Mouse (Mus musculus): ENCODE data around the gene Bnc2. TPM values are rescaled to one million over a fixed set of nuclear protein-coding genes. Genes with fewer than 3 reads are reported as not detected.

The Bnc2 gene
- 1.2 and 1.8 TPM in 2 replicates for polyA plus RNA-seq (2012; rRNA removed)

GRCm38 (mm10) chr4:84675171-84675973 is at the start of gene Bnc2:
Bnc2 (minus strand) TSS chr4:84675275.
- Histone ChIP-seq H3K4me3 (ENCODE audit: control insufficient read depth, insufficient read depth, low read length) (no peak within 1 kb of the TSS), H3K4me1 (replicated peaks; ENCODE audit: control insufficient read depth, insufficient read depth, low read length) (no peaks in the 10 kb centered on the region), H3K27ac (ENCODE audit: control insufficient read depth, insufficient read depth, low read length) (no peak within 1 kb of the TSS), H3K36me3 (ENCODE audit: control insufficient read depth, insufficient read depth, low read length) (no peaks in the 10 kb centered on the region), H3K27me3 (ENCODE audit: control insufficient read depth, insufficient read depth, low read length) (no peaks in the 10 kb centered on the region; the same call in 1 of the 2 replicates)
- WGBS = under 1% methylated on average over 76 of the region's 80 CpGs
- TF ChIP-seq CTCF (IDR thresholded peaks at IDR 0.05; ENCODE audit: borderline replicate concordance, control insufficient read depth, extremely low read depth, insufficient read depth, low read length, poor library complexity) (no peak), POLR2A (IDR thresholded peaks at IDR 0.05; ENCODE audit: control insufficient read depth, extremely low read depth, insufficient read depth, low read length, poor library complexity) (no peak)
- peak; percentile 4 for DNase-seq

- no peak for DNase-seq
- no peaks in the 10 kb centered on the region for H3K27me3 ChIP-seq (ENCODE audit: control insufficient read depth, insufficient read depth, low read length)
- no peak for TF ChIP-seq CTCF (IDR thresholded peaks at IDR 0.05; ENCODE audit: borderline replicate concordance, control insufficient read depth, extremely low read depth, insufficient read depth, low read length, poor library complexity)
- no peak for TF ChIP-seq POLR2A (IDR thresholded peaks at IDR 0.05; ENCODE audit: control insufficient read depth, extremely low read depth, insufficient read depth, low read length, poor library complexity)
- 89% methylated on average over 5 of the region's 5 CpGs for WGBS
- no peak overlapping the region for H3K4me3 ChIP-seq (ENCODE audit: control insufficient read depth, insufficient read depth, low read length)
- H3K36me3 ChIP-seq (ENCODE audit: control insufficient read depth, insufficient read depth, low read length) = no peaks in the 10 kb centered on the region
- no peak overlapping the region for H3K27ac ChIP-seq (ENCODE audit: control insufficient read depth, insufficient read depth, low read length)
- no peaks in the 10 kb centered on the region for H3K4me1 ChIP-seq (replicated peaks; ENCODE audit: control insufficient read depth, insufficient read depth, low read length)
These were observed 32.9 kb upstream of the Bnc2 start for GRCm38 (mm10) chr4:84707961-84708360.

GRCm38 (mm10) chr4:84685521-84686366 is 10.7 kb upstream of the Bnc2 start:
- no peak overlapping the region for H3K27ac ChIP-seq (ENCODE audit: control insufficient read depth, insufficient read depth, low read length)
- no peak overlapping the region for H3K4me3 ChIP-seq (ENCODE audit: control insufficient read depth, insufficient read depth, low read length)
- H3K4me1 ChIP-seq (replicated peaks; ENCODE audit: control insufficient read depth, insufficient read depth, low read length) = no peaks in the 10 kb centered on the region
- 10% methylated on average over 10 of the region's 10 CpGs for WGBS
- H3K27me3 ChIP-seq (ENCODE audit: control insufficient read depth, insufficient read depth, low read length) = no peaks in the 10 kb centered on the region
- no peak for TF ChIP-seq CTCF (IDR thresholded peaks at IDR 0.05; ENCODE audit: borderline replicate concordance, control insufficient read depth, extremely low read depth, insufficient read depth, low read length, poor library complexity)
- TF ChIP-seq POLR2A (IDR thresholded peaks at IDR 0.05; ENCODE audit: control insufficient read depth, extremely low read depth, insufficient read depth, low read length, poor library complexity) = no peak
- H3K36me3 ChIP-seq (ENCODE audit: control insufficient read depth, insufficient read depth, low read length) = no peaks in the 10 kb centered on the region
- DNase-seq = no peak

GRCm38 (mm10) chr4:84685009-84685408 is 9.9 kb upstream of the Bnc2 start:
- no peak for DNase-seq
- Histone ChIP-seq H3K4me1 (replicated peaks; ENCODE audit: control insufficient read depth, insufficient read depth, low read length) (no peaks in the 10 kb centered on the region), H3K27ac (ENCODE audit: control insufficient read depth, insufficient read depth, low read length) (no peak overlapping the region), H3K4me3 (ENCODE audit: control insufficient read depth, insufficient read depth, low read length) (no peak overlapping the region), H3K36me3 (ENCODE audit: control insufficient read depth, insufficient read depth, low read length) (no peaks in the 10 kb centered on the region), H3K27me3 (ENCODE audit: control insufficient read depth, insufficient read depth, low read length) (no peaks in the 10 kb centered on the region)
- WGBS = 76% methylated on average over 4 of the region's 4 CpGs
- no peak for TF ChIP-seq CTCF (IDR thresholded peaks at IDR 0.05; ENCODE audit: borderline replicate concordance, control insufficient read depth, extremely low read depth, insufficient read depth, low read length, poor library complexity)
- no peak for TF ChIP-seq POLR2A (IDR thresholded peaks at IDR 0.05; ENCODE audit: control insufficient read depth, extremely low read depth, insufficient read depth, low read length, poor library complexity)

GRCm38 (mm10) chr4:84675974-84676315 is 870 bp upstream of the Bnc2 start:
- Histone ChIP-seq H3K27ac (ENCODE audit: control insufficient read depth, insufficient read depth, low read length) (no peak overlapping the region), H3K4me3 (ENCODE audit: control insufficient read depth, insufficient read depth, low read length) (no peak overlapping the region), H3K4me1 (replicated peaks; ENCODE audit: control insufficient read depth, insufficient read depth, low read length) (no peaks in the 10 kb centered on the region), H3K36me3 (ENCODE audit: control insufficient read depth, insufficient read depth, low read length) (no peaks in the 10 kb centered on the region), H3K27me3 (ENCODE audit: control insufficient read depth, insufficient read depth, low read length) (no peaks in the 10 kb centered on the region; the same call in 1 of the 2 replicates)
- WGBS = under 1% methylated on average over 19 of the region's 19 CpGs
- no peak for DNase-seq
- TF ChIP-seq POLR2A (IDR thresholded peaks at IDR 0.05; ENCODE audit: control insufficient read depth, extremely low read depth, insufficient read depth, low read length, poor library complexity) = no peak
- no peak for TF ChIP-seq CTCF (IDR thresholded peaks at IDR 0.05; ENCODE audit: borderline replicate concordance, control insufficient read depth, extremely low read depth, insufficient read depth, low read length, poor library complexity)

GRCm38 (mm10) chr4:84674318-84675170 is 531 bp downstream of the Bnc2 start:
- Histone ChIP-seq H3K27me3 (ENCODE audit: control insufficient read depth, insufficient read depth, low read length) (no peaks in the 10 kb centered on the region; the same call in 1 of the 2 replicates), H3K36me3 (ENCODE audit: control insufficient read depth, insufficient read depth, low read length) (no peaks in the 10 kb centered on the region), H3K4me1 (replicated peaks; ENCODE audit: control insufficient read depth, insufficient read depth, low read length) (no peaks in the 10 kb centered on the region), H3K4me3 (ENCODE audit: control insufficient read depth, insufficient read depth, low read length) (no peak overlapping the region), H3K27ac (ENCODE audit: control insufficient read depth, insufficient read depth, low read length) (no peak overlapping the region)
- no peak for DNase-seq
- TF ChIP-seq POLR2A (IDR thresholded peaks at IDR 0.05; ENCODE audit: control insufficient read depth, extremely low read depth, insufficient read depth, low read length, poor library complexity) (no peak), CTCF (IDR thresholded peaks at IDR 0.05; ENCODE audit: borderline replicate concordance, control insufficient read depth, extremely low read depth, insufficient read depth, low read length, poor library complexity) (no peak)
- 3% methylated on average over 101 of the region's 104 CpGs for WGBS

Data from thymus, adult 2 months (tissue).